In the genomic region with DNA sequence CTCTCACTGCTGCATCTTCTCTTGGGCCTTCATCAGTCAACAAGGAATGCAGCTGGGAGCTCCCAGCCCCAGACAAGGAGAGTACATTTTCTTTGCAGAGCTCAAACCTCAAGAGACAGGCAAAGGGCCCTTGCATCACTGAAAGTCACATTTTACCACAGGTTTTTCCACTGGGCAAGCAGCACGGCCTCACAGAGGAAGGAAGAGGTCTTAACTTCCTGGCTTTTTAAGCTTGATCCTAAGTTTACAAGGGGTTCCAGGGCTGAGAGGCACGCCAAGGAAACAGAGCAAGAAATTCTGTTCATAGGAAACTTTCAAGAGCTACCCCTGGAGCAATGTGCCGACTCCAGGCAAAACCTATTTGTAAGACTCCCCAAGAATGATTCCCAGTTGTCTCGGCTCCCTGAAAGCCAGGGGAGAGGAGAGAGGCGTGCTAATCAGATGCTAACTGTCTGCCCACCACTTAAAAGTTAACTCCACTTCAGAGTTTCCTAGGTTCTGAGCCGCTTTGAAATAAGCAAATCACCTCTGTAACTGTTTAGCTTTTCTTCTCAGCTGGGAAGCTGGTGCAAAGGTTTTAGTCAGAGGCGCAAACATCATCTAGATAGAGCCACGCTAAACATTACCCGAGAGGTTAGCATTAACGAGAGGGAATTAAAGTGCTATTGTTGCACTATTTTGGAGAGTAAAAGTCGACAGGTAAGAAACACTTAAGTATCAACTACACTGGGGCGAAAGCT, we compare ENCODE assay signal across 14 mouse cellular contexts. TPM values are rescaled to one million over a fixed set of nuclear protein-coding genes. Genes with fewer than 3 reads are reported as not detected.
A peak's percentile ranks its signal among the peaks of the same experiment; 100 is the strongest.
DNase-seq lines count a peak whose midpoint lies in the region; ATAC-seq and TF ChIP-seq lines count a peak whose summit lies in the region.
"Had no signal": no experiment of that assay in that cellular context is flagged by ENCODE, and none has a peak within 500 bp of the region (broad histone marks: within the 10 kb centered on the region; RNA-seq: fewer than 3 reads in every experiment).

No protein-coding gene starts in this region.

- no peaks in the 10 kb centered on the region for H3K36me3 ChIP-seq in heart, embryonic 10.5 days
- no peaks in the 10 kb centered on the region for H3K36me3 ChIP-seq in stomach, embryonic 16.5 days (ENCODE audit: control insufficient read depth, insufficient read depth, low read length)
- H3K36me3 ChIP-seq in stomach, postnatal 0 days (ENCODE audit: control insufficient read depth, insufficient read depth, low read length) = no peaks in the 10 kb centered on the region
- H3K36me3 ChIP-seq: hindbrain, embryonic 13.5 days; midbrain, embryonic 13.5 days had no signal

- no peaks in the 10 kb centered on the region for H3K9me3 ChIP-seq in heart, embryonic 10.5 days
- H3K9me3 ChIP-seq in stomach, embryonic 16.5 days (replicated peaks; ENCODE audit: control insufficient read depth, low read length) = no peaks in the 10 kb centered on the region
- no peaks in the 10 kb centered on the region for H3K9me3 ChIP-seq in stomach, postnatal 0 days (ENCODE audit: control insufficient read depth, low read length)
- H3K9me3 ChIP-seq: hindbrain, embryonic 13.5 days; midbrain, embryonic 13.5 days had no signal

- no peaks in the 10 kb centered on the region for H3K27me3 ChIP-seq in heart, embryonic 10.5 days (ENCODE audit: insufficient read depth, poor library complexity, severe bottlenecking)
- no peaks in the 10 kb centered on the region for H3K27me3 ChIP-seq in stomach, embryonic 16.5 days (ENCODE audit: control insufficient read depth, insufficient read depth, low read length)
- H3K27me3 ChIP-seq in stomach, postnatal 0 days (ENCODE audit: control insufficient read depth, insufficient read depth, low read length) = no peaks in the 10 kb centered on the region
- H3K27me3 ChIP-seq: hindbrain, embryonic 13.5 days; midbrain, embryonic 13.5 days had no signal

- no peak for ATAC-seq in stomach, embryonic 16.5 days (ENCODE audit: insufficient read depth, low FRiP score)
- ATAC-seq in stomach, postnatal 0 days (ENCODE audit: low FRiP score, low TSS enrichment) = no peak
- ATAC-seq: lung, postnatal 0 days; midbrain, embryonic 13.5 days had no signal

- WGBS in heart, embryonic 10.5 days = 32% methylated on average over 12 of the region's 12 CpGs
- WGBS in stomach, embryonic 16.5 days = 43% methylated on average over 12 of the region's 12 CpGs
- 44% methylated on average over 12 of the region's 12 CpGs for WGBS in stomach, postnatal 0 days

- H3K9ac ChIP-seq in stomach, embryonic 16.5 days (ENCODE audit: low read length) = 0 out of 2 replicates have a peak overlapping the region, but pooled peaks have one; percentile 14
- H3K9ac ChIP-seq in stomach, postnatal 0 days (ENCODE audit: low read length) = no peak overlapping the region
- H3K9ac ChIP-seq: hindbrain, embryonic 13.5 days; midbrain, embryonic 13.5 days had no signal

- DNase-seq in heart, embryonic 10.5 days (ENCODE audit: low spot score) = peak; percentile 73
- no peak for DNase-seq in heart, postnatal 4 days
- no peak for DNase-seq in stomach, postnatal 0 days (ENCODE audit: low spot score)
- peak; percentile 47 to 60 for DNase-seq in kidney, postnatal 25 days
- no peak for DNase-seq in adrenal gland, adult (ENCODE audit: inconsistent age in 2 of 2, low spot score in 1 of 2)
- no peak for DNase-seq in testis, postnatal 14 days (ENCODE audit: low spot score)
- DNase-seq in right cerebral cortex, postnatal 25 days = no peak
- DNase-seq: B cell, adult 2 months; cerebellum, adult 11 months; right cerebral cortex, postnatal 4 days had no signal

- H3K4me2 ChIP-seq in stomach, embryonic 16.5 days (ENCODE audit: low read depth, low read length) = no peak overlapping the region
- H3K4me2 ChIP-seq in stomach, postnatal 0 days (replicated peaks; ENCODE audit: low read depth) = no peak overlapping the region
- H3K4me2 ChIP-seq: hindbrain, embryonic 13.5 days; midbrain, embryonic 13.5 days had no signal

- no peak for TF ChIP-seq CTCF in stomach, postnatal 0 days (IDR thresholded peaks at IDR 0.05; ENCODE audit: low read depth)

- no peak for TF ChIP-seq EP300 in stomach, postnatal 0 days (optimal IDR thresholded peaks at IDR 0.05)

- no peak overlapping the region for H3K4me3 ChIP-seq in heart, embryonic 10.5 days
- no peak overlapping the region for H3K4me3 ChIP-seq in stomach, embryonic 16.5 days (replicated peaks; ENCODE audit: low read length)
- H3K4me3 ChIP-seq in stomach, postnatal 0 days (ENCODE audit: low read depth, low read length) = no peak overlapping the region
- H3K4me3 ChIP-seq: hindbrain, embryonic 13.5 days; midbrain, embryonic 13.5 days had no signal

- peaks cover 22% of the 10 kb centered on the region; the same call in 1 of the 2 replicates for H3K4me1 ChIP-seq in heart, embryonic 10.5 days
- H3K4me1 ChIP-seq in stomach, embryonic 16.5 days (ENCODE audit: control insufficient read depth, insufficient read depth, low read length) = no peaks in the 10 kb centered on the region; the same call in 1 of the 2 replicates
- H3K4me1 ChIP-seq in stomach, postnatal 0 days (replicated peaks; ENCODE audit: control insufficient read depth, insufficient read depth) = no peaks in the 10 kb centered on the region

- H3K27ac ChIP-seq in heart, embryonic 10.5 days = peak overlapping the region; percentile 56
- H3K27ac ChIP-seq in stomach, embryonic 16.5 days (ENCODE audit: low read length) = no peak overlapping the region
- H3K27ac ChIP-seq in stomach, postnatal 0 days (replicated peaks) = no peak overlapping the region
- H3K27ac ChIP-seq: hindbrain, embryonic 13.5 days; midbrain, embryonic 13.5 days had no signal

RNA-seq across cellular contexts. Expression of gene Dcaf17, which starts 29.4 kb away (rescaled TPM):
- polyA plus RNA-seq in heart, embryonic 10.5 days (2016; fragmentation: Nextera tagmentation; extraction: Ambion mirVana) = 24.9 and 25.8 TPM in 2 replicates
- total RNA-seq in heart, postnatal 4 days (2021) = 1 to 10 TPM; 5.2 to 7.1 TPM
- 41.4 and 43.1 TPM in 2 replicates for polyA plus RNA-seq in stomach, embryonic 16.5 days (2015; fragmentation: Nextera tagmentation; extraction: Ambion mirVana)
- polyA plus RNA-seq in stomach, postnatal 0 days (2015; fragmentation: Nextera tagmentation; extraction: Ambion mirVana) = 26.6 and 28.7 TPM in 2 replicates

RNA-seq across cellular contexts. Expression of gene Mettl8, which starts 29.6 kb away (rescaled TPM):
- 14.6 and 15.7 TPM in 2 replicates for polyA plus RNA-seq in heart, embryonic 10.5 days (2016; fragmentation: Nextera tagmentation; extraction: Ambion mirVana)
- total RNA-seq in heart, postnatal 4 days (2021) = 1 to 10 TPM; 4.4 to 5.7 TPM
- polyA plus RNA-seq in stomach, embryonic 16.5 days (2015; fragmentation: Nextera tagmentation; extraction: Ambion mirVana) = 17.1 and 17.6 TPM in 2 replicates
- polyA plus RNA-seq in stomach, postnatal 0 days (2015; fragmentation: Nextera tagmentation; extraction: Ambion mirVana) = 7.7 and 9.2 TPM in 2 replicates

Comparison
In these comparisons a context has a peak if more than half of its experiments do, and no peak if none do; other contexts are left out.
1. DNase-seq: peak in heart, embryonic 10.5 days (single experiment) and kidney, postnatal 25 days (2 of 2); none in heart, postnatal 4 days (single experiment), stomach, postnatal 0 days (single experiment), adrenal gland, adult (0 of 2), testis, postnatal 14 days (single experiment) and right cerebral cortex, postnatal 25 days (single experiment).